Mouse (Mus musculus) heart, adult 2 months (tissue): Measurements from ENCODE around the gene Chd3. TPM values are rescaled to one million over a fixed set of nuclear protein-coding genes. Genes with fewer than 3 reads are reported as not detected.

Experiments
- DNase-seq, 2 experiments: peaks; one replicate each; pipeline ENCODE4 v3.0.0; 2021
- H3K27ac ChIP-seq: fragments of 200-600 bp; 2 replicates; pipeline ENCODE4 v1.8.1; 2022
- H3K27me3 ChIP-seq: fragments of 200-500 bp; 2 replicates; pipeline ENCODE4 v1.6.1; 2012; ENCODE audit warnings: mild to moderate bottlenecking, low read length, inconsistent platforms, mixed read lengths; ENCODE audit not compliant: control insufficient read depth, insufficient read depth
- H3K36me3 ChIP-seq: fragments of 200-500 bp; 2 replicates; pipeline ENCODE4 v1.6.1; 2012; ENCODE audit warnings: low read length, inconsistent platforms; ENCODE audit not compliant: control insufficient read depth, insufficient read depth
- H3K4me1 ChIP-seq: fragments of 200-500 bp; 2 replicates; pipeline ENCODE4 v1.6.1; 2011; ENCODE audit warnings: low read length; ENCODE audit not compliant: control insufficient read depth, insufficient read depth
- H3K4me3 ChIP-seq: fragments of 200-600 bp; 2 replicates; pipeline ENCODE4 v1.8.1; 2022
- H3K79me2 ChIP-seq: fragments of 200-500 bp; replicated peaks from 2 replicates; pipeline ENCODE4 v1.6.1; 2012; ENCODE audit warnings: mild to moderate bottlenecking, inconsistent platforms, low read length, moderate library complexity, mixed read lengths; ENCODE audit not compliant: control insufficient read depth, insufficient read depth
- H3K9ac ChIP-seq: fragments of 200-500 bp; 2 replicates; pipeline ENCODE4 v1.6.1; 2012; ENCODE audit warnings: low read depth, mild to moderate bottlenecking, control low read depth, inconsistent platforms, low read length, mixed read lengths
- CTCF ChIP-seq: fragments of 200-600 bp; IDR thresholded peaks from 2 replicates; pipeline ENCODE4 v1.8.1; 2022; ENCODE audit warnings: antibody characterized with exemption, mild to moderate bottlenecking, moderate library complexity
- EP300 ChIP-seq: fragments of 200-500 bp; IDR thresholded peaks from 2 replicates; pipeline ENCODE4 v1.6.1; 2011; ENCODE audit warnings: low read depth, low read length, control low read depth; ENCODE audit not compliant: insufficient read depth
- POLR2A ChIP-seq: fragments of 200-500 bp; IDR thresholded peaks from 2 replicates; pipeline ENCODE4 v1.6.1; 2011; ENCODE audit warnings: mild to moderate bottlenecking, low read depth, low read length, control low read depth; ENCODE audit not compliant: insufficient read depth
- WGBS: fragments of 180-500 bp; shearing (Covaris S2); methylation state at CpG from one replicate; pipeline ENCODE4 v1.1.7; 2018; 5-methylcytosine and 5-hydroxymethylcytosine counted together
- intact Hi-C: fragments of 180-260 bp; cut with DNase I; formaldehyde crosslinking; loops from one replicate; pipeline ENCODE4 v1.15.1; 2025
- polyA plus RNA-seq: library from polyadenylated mRNA; depleted of rRNA; stranded (reverse); fragments of >200 nt; gene quantifications from 2 replicates; pipeline ENCODE4 v1.2.3, GENCODE M21; 2012
- total RNA-seq, 2 experiments: library from RNA; stranded (reverse); gene quantifications; 2 replicates each; pipeline ENCODE4 v1.2.3; 2021

The Chd3 gene
- total and polyA plus RNA-seq, 3 experiments = 18.3 to 22.2 (median 20.2) TPM

- no peak for DNase-seq
- H3K36me3 ChIP-seq = no peaks in the 10 kb centered on the region
- no peak overlapping the region; the same call in 1 of the 2 replicates for H3K27ac ChIP-seq
- H3K4me1 ChIP-seq = peaks cover 4% of the 10 kb centered on the region
- H3K4me3 ChIP-seq = no peak overlapping the region
- no peaks in the 10 kb centered on the region for H3K79me2 ChIP-seq
- H3K9ac ChIP-seq = no peak overlapping the region
- intact Hi-C loops = no loop called here
- no peaks in the 10 kb centered on the region for H3K27me3 ChIP-seq
- WGBS = 69% methylated on average over 8 of the region's 8 CpGs
- TF ChIP-seq CTCF (no peak), EP300 (no peak), POLR2A (no peak)
These were observed 36.4 kb downstream of the Chd3 start for GRCm38 (mm10) chr11:69332713-69333253.

GRCm38 (mm10) chr11:69331929-69332405 lies 37.2 kb downstream of the Chd3 start:
- intact Hi-C loops = no loop called here
- peak overlapping the region; percentile 72 for H3K27ac ChIP-seq
- 1% methylated on average over 24 of the region's 24 CpGs for WGBS

GRCm38 (mm10) chr11:69331152-69331551 lies 38.1 kb downstream of the Chd3 start:
- Histone ChIP-seq H3K79me2 (no peaks in the 10 kb centered on the region), H3K9ac (no peak overlapping the region), H3K4me3 (no peak overlapping the region), H3K36me3 (no peaks in the 10 kb centered on the region), H3K27me3 (peaks cover 1% of the 10 kb centered on the region; the same call in 1 of the 2 replicates), H3K27ac (no peak overlapping the region), H3K4me1 (peaks cover 4% of the 10 kb centered on the region)
- no peak for DNase-seq
- intact Hi-C loops = no loop called here
- WGBS = 91% methylated on average over 6 of the region's 6 CpGs
- no peak for TF ChIP-seq POLR2A
- no peak for TF ChIP-seq CTCF
- no peak for TF ChIP-seq EP300

More at GRCm38 (mm10) chr11:69331929-69332405, 37.2 kb downstream of the Chd3 start:
- DNase-seq = peak; percentile 78 to 81
- Histone ChIP-seq H3K27me3 (no peaks in the 10 kb centered on the region), H3K9ac (peak overlapping the region; percentile 84), H3K4me3 (peak overlapping the region; percentile 83), H3K79me2 (no peaks in the 10 kb centered on the region), H3K4me1 (peaks cover 4% of the 10 kb centered on the region), H3K36me3 (no peaks in the 10 kb centered on the region)
- TF ChIP-seq CTCF (no peak), POLR2A (peak; percentile 87), EP300 (peak; percentile 73)

GRCm38 (mm10) chr11:69328517-69328916 lies 40.7 kb downstream of the Chd3 start:
- Histone ChIP-seq H3K27me3 (peaks cover 1% of the 10 kb centered on the region; the same call in 1 of the 2 replicates), H3K27ac (no peak overlapping the region), H3K36me3 (no peaks in the 10 kb centered on the region), H3K9ac (no peak overlapping the region), H3K79me2 (no peaks in the 10 kb centered on the region), H3K4me3 (no peak overlapping the region), H3K4me1 (peaks cover 10% of the 10 kb centered on the region)
- intact Hi-C loops = loop anchor here (10.0 kb wide), 1 partner anchor 264 kb away; no protein-coding TSS in a partner anchor
- WGBS = 90% methylated on average over 6 of the region's 6 CpGs
- no peak for DNase-seq
- no peak for TF ChIP-seq CTCF
- TF ChIP-seq POLR2A = no peak
- TF ChIP-seq EP300 = no peak

- TF ChIP-seq POLR2A (no peak), CTCF (no peak), EP300 (no peak)
- 56% methylated on average over 6 of the region's 6 CpGs for WGBS
- no peak for DNase-seq
- H3K9ac ChIP-seq = no peak overlapping the region
- intact Hi-C loops = loop anchor here (2.0 to 10.0 kb wide), 2 partner anchors 37 to 263 kb away; no protein-coding TSS in a partner anchor
- H3K79me2 ChIP-seq = no peaks in the 10 kb centered on the region
- peaks cover 12% of the 10 kb centered on the region for H3K4me1 ChIP-seq
- H3K27me3 ChIP-seq = peaks cover 1% of the 10 kb centered on the region; the same call in 1 of the 2 replicates
- H3K36me3 ChIP-seq = no peaks in the 10 kb centered on the region
- no peak overlapping the region for H3K4me3 ChIP-seq
- H3K27ac ChIP-seq = no peak overlapping the region
These were observed 41.6 kb downstream of the Chd3 start for GRCm38 (mm10) chr11:69327648-69328047.

GRCm38 (mm10) chr11:69327157-69327442 lies 42.1 kb downstream of the Chd3 start:
- H3K4me1 ChIP-seq = peaks cover 11% of the 10 kb centered on the region
- H3K9ac ChIP-seq = no peak overlapping the region
- H3K36me3 ChIP-seq = no peaks in the 10 kb centered on the region
- 45% methylated on average over 9 of the region's 9 CpGs for WGBS
- no peak for DNase-seq
- intact Hi-C loops = loop anchor here (2.0 to 10.0 kb wide), 2 partner anchors 38 to 262 kb away; no protein-coding TSS in a partner anchor
- no peak overlapping the region for H3K27ac ChIP-seq
- TF ChIP-seq EP300 (no peak), CTCF (no peak), POLR2A (no peak)
- no peak overlapping the region for H3K4me3 ChIP-seq
- peaks cover 1% of the 10 kb centered on the region; the same call in 1 of the 2 replicates for H3K27me3 ChIP-seq
- no peaks in the 10 kb centered on the region for H3K79me2 ChIP-seq
